Mouse (Mus musculus) myocyte (in vitro differentiated cells): ENCODE measurements at regions not wholly inside any gene's neighbourhood (a gene's known extent, or its start where the extent isn't known, plus 50 kb on each side); places are given as distances from the start of the nearest gene placed in this dataset.

Experiments
- MYOG ChIP-seq, 3 experiments: IDR thresholded peaks; one replicate each; pipeline ENCODE4 v1.6.1; 2011; ENCODE audit warnings: control low read depth in 2 of 3, low read depth in 2 of 3, mild to moderate bottlenecking in 2 of 3; ENCODE audit not compliant: insufficient read length in 2 of 3, control insufficient read depth in 1 of 3, insufficient read depth in 1 of 3
- POLR2A ChIP-seq: IDR thresholded peaks from one replicate; pipeline ENCODE4 v1.6.1; 2011; ENCODE audit warnings: low read depth, mild to moderate bottlenecking, control low read depth, moderate library complexity; ENCODE audit not compliant: insufficient read length

DNA sequence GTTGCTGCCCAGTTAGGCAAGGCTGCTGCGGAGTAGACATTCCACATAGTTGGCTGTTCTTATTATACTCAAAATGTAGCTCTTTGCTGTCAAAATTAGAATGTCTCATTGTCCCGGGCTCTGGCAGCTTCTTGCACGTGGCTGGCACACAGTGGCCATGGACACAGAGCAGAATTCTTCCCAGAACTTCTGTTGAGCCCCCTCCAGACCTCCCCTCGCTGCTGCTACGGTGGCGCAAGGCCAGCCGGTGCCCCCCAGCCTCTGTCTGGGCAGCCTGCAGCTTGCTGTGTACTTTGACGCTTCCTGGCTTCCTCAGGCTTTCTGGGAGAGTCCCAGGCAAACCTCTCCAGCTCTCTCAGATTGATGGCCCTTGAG, 138.2 kb upstream of the Ubl3 start:
- no peak for TF ChIP-seq POLR2A
- TF ChIP-seq MYOG (IDR thresholded peaks at IDR 0.05; ENCODE audit: control insufficient read depth in 1 of 3, insufficient read depth in 1 of 3, insufficient read length in 2 of 3, low read depth in 2 of 3) = no peak
